Mouse (Mus musculus) neural tube, embryonic 14.5 days (tissue): Measurements from ENCODE around the gene Nmi. TPM values are rescaled to one million over a fixed set of nuclear protein-coding genes. Genes with fewer than 3 reads are reported as not detected.
"Not testable (repeated sequence)": the region's sequence is repeated elsewhere in the genome, so short reads cannot be mapped to it uniquely, and the experiment has no call there.

Experiments used
- ATAC-seq: fragments of 200-750 bp; cut with Nextera tagmentation; 2 replicates; pipeline ENCODE4 v1.8.0; 2017; ENCODE audit warnings: low read depth, mild to moderate bottlenecking, moderate TSS enrichment, moderate library complexity
- H3K27ac ChIP-seq: fragments of 300-500 bp; sonication (generic); 2 replicates; pipeline ENCODE4 v1.5.1; 2014; ENCODE audit warnings: low read depth, mild to moderate bottlenecking, control low read depth, low read length, moderate library complexity, mixed read lengths
- H3K27me3 ChIP-seq: fragments of 300-500 bp; sonication (generic); 2 replicates; pipeline ENCODE4 v1.6.1; 2014; ENCODE audit warnings: low read length; ENCODE audit not compliant: control insufficient read depth, insufficient read depth
- H3K36me3 ChIP-seq: fragments of 300-500 bp; sonication (generic); 2 replicates; pipeline ENCODE4 v1.6.1; 2014; ENCODE audit warnings: low read length, mixed read lengths; ENCODE audit not compliant: control insufficient read depth, insufficient read depth
- H3K4me1 ChIP-seq: fragments of 300-500 bp; sonication (generic); 2 replicates; pipeline ENCODE4 v1.6.1; 2014; ENCODE audit warnings: low read length; ENCODE audit not compliant: control insufficient read depth, insufficient read depth
- H3K4me2 ChIP-seq: fragments of 300-500 bp; sonication (generic); 2 replicates; pipeline ENCODE4 v1.6.1; 2014; ENCODE audit warnings: mild to moderate bottlenecking, low read depth, low read length, control low read depth
- H3K4me3 ChIP-seq: fragments of 300-500 bp; sonication (generic); 2 replicates; pipeline ENCODE4 v1.5.1; 2014; ENCODE audit warnings: low read depth, low read length, control low read depth, mixed read lengths
- H3K9ac ChIP-seq: fragments of 300-500 bp; sonication (generic); replicated peaks from 2 replicates; pipeline ENCODE4 v1.6.1; 2014; ENCODE audit warnings: low read depth, mild to moderate bottlenecking, control low read depth, low read length, mixed read lengths
- H3K9me3 ChIP-seq: fragments of 300-500 bp; sonication (generic); 2 replicates; pipeline ENCODE4 v1.6.1; 2016; ENCODE audit warnings: low read length; ENCODE audit not compliant: control insufficient read depth
- WGBS: fragments of 180-500 bp; shearing (Covaris S2); extraction: QIAGEN DNeasy Blood & Tissue Kit; methylation state at CpG from one replicate; pipeline ENCODE4 v1.1.7; 2014; 5-methylcytosine and 5-hydroxymethylcytosine counted together
- polyA plus RNA-seq: library from polyadenylated mRNA; unstranded; fragments of >200 nt; fragmentation: Nextera tagmentation; extraction: Ambion mirVana; gene quantifications from 2 replicates; pipeline ENCODE4 v1.2.1, GENCODE M21; 2014

Gene Nmi
- 2.7 and 3.9 TPM in 2 replicates for polyA plus RNA-seq

DNA sequence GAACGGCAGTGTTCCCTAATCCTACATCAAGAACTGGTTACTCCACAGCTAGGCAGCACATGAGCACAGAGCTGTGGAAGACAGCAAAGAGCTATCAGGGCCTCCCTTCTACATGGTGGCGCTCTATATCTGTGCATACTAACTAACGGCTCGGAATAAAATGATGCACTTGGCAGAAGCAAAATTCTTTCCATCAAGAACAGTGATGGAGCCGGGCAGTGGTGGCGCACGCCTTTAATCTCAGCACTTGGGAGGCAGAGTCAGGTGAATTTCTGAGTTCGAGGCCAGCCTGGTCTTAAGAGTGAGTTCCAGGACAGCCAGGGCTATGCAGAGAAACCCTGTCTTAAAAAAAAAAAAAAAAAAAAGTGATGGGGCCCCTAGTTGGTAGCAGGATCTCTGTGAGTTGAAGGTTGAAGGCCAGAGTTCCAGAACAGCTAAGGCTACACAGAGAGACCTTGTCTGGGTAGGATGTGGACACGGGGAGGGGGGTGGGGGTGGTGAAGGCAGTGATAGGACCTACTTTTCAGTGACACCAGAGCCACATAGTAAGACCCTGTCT lies at the start of gene Nmi:
Gene Nmi (minus strand): TSS at position 85 of the 559 bp plus-strand sequence.
- Histone ChIP-seq H3K9ac (peak within 1 kb of the TSS; percentile 56), H3K27ac (no peak within 1 kb of the TSS), H3K4me3 (peak within 1 kb of the TSS; percentile 47), H3K4me1 (no peaks in the 10 kb centered on the region), H3K4me2 (peak within 1 kb of the TSS; percentile 76), H3K9me3 (no peaks in the 10 kb centered on the region), H3K27me3 (no peaks in the 10 kb centered on the region), H3K36me3 (no peaks in the 10 kb centered on the region)
- WGBS, result 77% methylated on average over 9 of the region's 9 CpGs
- ATAC-seq, result no peak

DNA sequence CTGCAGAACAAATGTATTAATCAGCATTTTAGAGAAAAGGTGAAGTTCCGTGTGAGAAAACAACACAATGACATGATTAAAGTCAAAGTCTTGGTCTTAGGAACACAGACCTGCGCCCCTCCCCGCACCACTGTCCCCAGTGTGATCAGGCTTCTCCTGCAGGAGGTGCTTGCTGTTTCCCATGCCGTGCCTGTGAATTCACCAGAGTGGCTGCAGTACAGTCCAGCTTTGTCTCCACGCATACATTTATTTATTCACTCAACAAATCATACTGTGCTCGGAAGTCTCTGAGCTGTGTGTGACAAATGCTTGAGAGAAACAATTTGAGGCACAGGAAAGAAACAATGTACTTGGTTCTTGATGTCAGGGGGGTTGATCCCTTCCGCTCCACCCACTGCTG lies 43.1 kb upstream of the Nmi start:
- H3K4me1 ChIP-seq, result no peaks in the 10 kb centered on the region
- peak; percentile 21; the same call in 1 of the 2 replicates for ATAC-seq
- H3K4me3 ChIP-seq, result no peak overlapping the region
- H3K9me3 ChIP-seq, result no peaks in the 10 kb centered on the region
- H3K4me2 ChIP-seq, result peak overlapping the region; percentile 14; the same call in 1 of the 2 replicates
- no peak overlapping the region for H3K9ac ChIP-seq
- H3K27ac ChIP-seq, result no peak overlapping the region
- 27% methylated on average over 7 of the region's 7 CpGs for WGBS
- no peaks in the 10 kb centered on the region for H3K36me3 ChIP-seq
- no peaks in the 10 kb centered on the region for H3K27me3 ChIP-seq

DNA sequence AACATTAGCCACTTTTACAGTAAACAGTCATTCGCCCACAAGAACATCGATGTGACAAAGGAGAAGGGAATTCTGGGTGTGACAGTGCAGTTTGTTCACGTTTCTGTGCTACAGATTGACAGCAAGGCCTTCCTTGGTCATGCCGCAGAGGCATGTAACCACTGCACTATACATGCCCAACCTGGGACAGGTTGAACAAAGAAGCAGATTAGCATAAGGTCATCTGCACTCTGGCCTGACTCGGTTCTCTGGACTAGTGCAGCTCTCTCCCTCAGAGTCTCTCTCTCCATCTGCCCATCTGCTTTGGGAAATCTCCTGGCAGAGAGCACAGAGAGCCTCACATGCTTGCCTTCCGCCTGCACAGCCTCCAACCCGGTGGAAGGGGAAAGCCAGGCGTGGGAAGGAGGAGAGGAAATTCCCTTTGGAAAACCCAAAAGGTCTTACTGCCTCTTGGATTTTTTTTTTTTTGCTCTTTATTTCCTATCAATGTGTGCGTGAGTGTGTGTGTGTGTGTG lies 40.1 kb upstream of the Nmi start:
- no peak overlapping the region for H3K9ac ChIP-seq
- ATAC-seq, result no peak
- no peak overlapping the region for H3K27ac ChIP-seq
- H3K27me3 ChIP-seq, result no peaks in the 10 kb centered on the region
- H3K9me3 ChIP-seq, result no peaks in the 10 kb centered on the region
- 80% methylated on average over 9 of the region's 9 CpGs for WGBS
- H3K4me3 ChIP-seq, result no peak overlapping the region
- no peaks in the 10 kb centered on the region for H3K4me1 ChIP-seq
- no peaks in the 10 kb centered on the region for H3K36me3 ChIP-seq
- H3K4me2 ChIP-seq, result no peak overlapping the region

DNA sequence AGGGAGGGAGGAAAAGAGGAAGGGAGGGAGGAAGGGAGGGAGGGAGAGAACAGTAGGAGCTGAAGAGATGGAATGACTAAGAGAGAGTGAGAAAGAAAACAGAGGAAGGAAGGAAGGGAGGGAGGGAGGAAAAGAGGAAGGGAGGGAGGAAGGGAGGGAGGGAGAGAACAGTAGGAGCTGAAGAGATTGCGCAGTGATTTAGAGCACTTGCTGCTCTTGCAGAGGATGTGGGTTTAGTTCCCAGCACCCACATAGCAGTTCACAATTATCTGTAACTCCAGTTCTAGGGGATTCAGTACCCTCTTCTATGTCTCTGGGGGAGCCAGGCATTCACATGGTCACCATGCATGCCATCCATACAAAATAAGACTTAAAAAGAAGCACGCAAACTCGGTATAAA lies 38.5 kb upstream of the Nmi start:
- not testable (repeated sequence) for H3K4me3 ChIP-seq, H3K27me3 ChIP-seq, H3K4me2 ChIP-seq, H3K9me3 ChIP-seq, H3K36me3 ChIP-seq, H3K27ac ChIP-seq, ATAC-seq, H3K9ac ChIP-seq, H3K4me1 ChIP-seq
- 87% methylated on average over 3 of the region's 3 CpGs for WGBS

DNA sequence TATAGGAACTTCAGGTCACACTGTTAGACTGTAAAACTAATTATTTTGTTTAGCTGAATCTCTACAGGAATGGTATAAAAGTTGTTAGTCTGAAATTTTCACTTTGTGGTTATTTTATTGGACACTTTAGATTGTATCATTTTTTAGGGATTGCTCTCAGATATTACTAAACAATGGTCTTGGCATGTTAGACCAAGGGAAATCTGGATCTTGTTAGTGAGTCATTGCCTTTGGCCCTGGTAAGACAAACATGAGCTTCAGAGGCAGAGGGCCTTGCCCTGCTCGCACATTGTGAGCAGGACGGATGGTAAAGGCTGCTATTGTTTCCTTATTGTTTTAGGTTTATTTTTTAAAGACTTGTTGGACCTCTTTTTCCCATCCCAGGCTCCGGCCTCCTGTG lies 33.1 kb upstream of the Nmi start:
- H3K4me3 ChIP-seq, result no peak overlapping the region
- H3K9ac ChIP-seq, result no peak overlapping the region
- WGBS, result 70% methylated on average over 3 of the region's 3 CpGs
- no peak overlapping the region for H3K4me2 ChIP-seq
- H3K27me3 ChIP-seq, result no peaks in the 10 kb centered on the region
- ATAC-seq, result no peak
- H3K9me3 ChIP-seq, result no peaks in the 10 kb centered on the region
- H3K36me3 ChIP-seq, result no peaks in the 10 kb centered on the region
- no peak overlapping the region for H3K27ac ChIP-seq
- no peaks in the 10 kb centered on the region for H3K4me1 ChIP-seq

DNA sequence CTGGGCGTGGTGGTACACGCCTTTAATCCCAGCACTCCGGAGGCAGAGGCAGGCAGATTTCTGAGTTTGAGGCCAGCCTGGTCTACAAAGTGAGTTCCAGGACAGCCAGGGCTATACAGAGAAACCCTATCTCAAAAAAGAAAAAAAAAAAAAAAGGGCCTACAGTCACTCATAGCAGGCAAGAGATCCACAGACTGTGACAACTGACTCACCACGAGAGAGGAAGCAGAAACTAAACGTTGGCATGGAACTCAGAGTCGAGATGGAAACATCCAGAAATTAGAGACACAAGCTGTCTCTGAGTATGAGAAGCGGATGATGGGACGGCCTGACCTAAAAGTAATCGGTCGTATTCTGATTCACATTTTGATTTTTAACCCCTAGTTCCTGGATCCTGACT lies 29.0 kb upstream of the Nmi start:
- H3K4me1 ChIP-seq, H3K36me3 ChIP-seq, H3K9me3 ChIP-seq, H3K4me2 ChIP-seq, H3K9ac ChIP-seq, H3K4me3 ChIP-seq, ATAC-seq, H3K27ac ChIP-seq, H3K27me3 ChIP-seq: not testable (repeated sequence)
- WGBS, result 95% methylated on average over 10 of the region's 10 CpGs

DNA sequence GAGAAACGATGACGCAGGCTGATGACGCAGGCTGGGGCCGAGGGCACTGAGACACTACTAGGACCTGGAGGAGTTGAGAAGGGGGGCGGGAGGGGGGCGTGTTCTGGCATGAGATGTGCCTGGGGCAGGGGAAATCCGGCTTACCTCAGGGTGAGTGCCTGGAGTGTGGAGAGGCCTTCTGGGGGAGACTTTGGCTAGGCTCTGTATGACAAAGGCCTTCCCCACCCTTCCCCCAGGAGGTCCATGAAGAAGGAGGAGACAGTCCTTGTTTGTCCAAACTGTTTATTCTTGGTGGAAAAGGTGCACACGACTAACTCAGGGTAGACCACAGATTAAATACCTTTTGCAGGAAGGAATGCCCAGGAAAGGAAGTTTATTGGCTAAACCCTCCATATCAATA lies 28.2 kb upstream of the Nmi start:
- Histone ChIP-seq H3K27ac (no peak overlapping the region), H3K4me3 (no peak overlapping the region), H3K4me1 (no peaks in the 10 kb centered on the region), H3K4me2 (no peak overlapping the region), H3K36me3 (no peaks in the 10 kb centered on the region), H3K27me3 (no peaks in the 10 kb centered on the region), H3K9me3 (no peaks in the 10 kb centered on the region), H3K9ac (no peak overlapping the region)
- no peak for ATAC-seq
- 89% methylated on average over 8 of the region's 8 CpGs for WGBS

DNA sequence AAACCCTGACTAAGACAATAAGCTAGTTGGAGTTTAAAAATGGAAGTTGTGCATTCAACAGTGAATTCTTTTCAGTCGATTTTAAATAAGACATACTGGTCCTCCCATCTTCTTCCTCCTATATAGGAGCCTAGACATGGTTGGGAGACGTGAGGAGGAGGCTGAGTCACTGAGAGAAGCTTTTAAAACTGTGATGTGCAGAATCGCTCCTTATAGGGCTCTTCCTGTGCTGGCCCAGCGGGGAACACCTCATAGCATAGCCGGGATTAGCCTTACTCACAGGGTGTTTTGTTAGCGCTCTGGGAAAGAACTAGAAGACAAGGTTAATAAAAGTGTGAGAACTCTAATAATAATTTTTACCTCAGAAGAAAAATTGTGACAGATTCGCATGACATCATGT lies 26.7 kb upstream of the Nmi start:
- Histone ChIP-seq H3K36me3 (no peaks in the 10 kb centered on the region), H3K4me2 (no peak overlapping the region), H3K27me3 (no peaks in the 10 kb centered on the region), H3K4me1 (no peaks in the 10 kb centered on the region), H3K4me3 (no peak overlapping the region), H3K9me3 (no peaks in the 10 kb centered on the region), H3K27ac (no peak overlapping the region), H3K9ac (no peak overlapping the region)
- 64% methylated on average over 7 of the region's 7 CpGs for WGBS
- ATAC-seq, result no peak

DNA sequence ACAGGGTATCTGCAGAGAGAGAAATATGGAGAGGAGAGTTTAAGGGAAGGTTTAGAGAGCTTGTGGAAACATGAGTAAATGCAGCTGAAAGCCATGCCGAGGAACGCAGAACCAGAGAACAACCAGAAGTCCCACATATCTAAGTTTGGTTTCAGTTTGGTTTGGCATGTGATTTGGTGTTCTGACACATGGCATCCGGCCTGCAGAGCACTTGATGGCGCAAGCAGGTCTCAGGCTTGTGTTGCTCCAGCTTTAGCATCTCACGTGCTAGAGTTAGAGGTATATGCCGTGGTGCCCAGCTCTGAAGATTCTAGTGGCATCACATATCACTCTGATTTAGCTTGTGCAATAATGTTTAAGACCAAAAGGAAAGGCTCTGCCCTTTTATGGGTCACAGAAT lies 18.2 kb upstream of the Nmi start:
- no peak overlapping the region for H3K4me2 ChIP-seq
- no peaks in the 10 kb centered on the region for H3K27me3 ChIP-seq
- no peak overlapping the region for H3K9ac ChIP-seq
- no peak overlapping the region for H3K27ac ChIP-seq
- ATAC-seq, result no peak
- H3K36me3 ChIP-seq, result no peaks in the 10 kb centered on the region
- no peak overlapping the region for H3K4me3 ChIP-seq
- H3K9me3 ChIP-seq, result no peaks in the 10 kb centered on the region
- WGBS, result 93% methylated on average over 6 of the region's 6 CpGs
- H3K4me1 ChIP-seq, result no peaks in the 10 kb centered on the region
